Mouse (Mus musculus) spleen, adult 2 months (tissue): ENCODE data around the gene Ddx49. TPM values are rescaled to one million over a fixed set of nuclear protein-coding genes. Genes with fewer than 3 reads are reported as not detected.

ENCODE experiments used
- DNase-seq, 2 experiments: peaks; one replicate each; pipeline versions ENCODE4 v3.0.0 to v3.0.0-alpha.2; 2012 to 2021; ENCODE audit warnings: low spot score in 2 of 2, low read depth in 1 of 2
- H3K27ac ChIP-seq: fragments of 200-500 bp; 2 replicates; pipeline ENCODE4 v1.5.1; 2012; ENCODE audit warnings: low read length, inconsistent platforms; ENCODE audit not compliant: insufficient read depth
- H3K27me3 ChIP-seq: fragments of 200-500 bp; 2 replicates; pipeline ENCODE4 v1.6.1; 2012; ENCODE audit warnings: mild to moderate bottlenecking, moderate library complexity, low read length, inconsistent platforms; ENCODE audit not compliant: control insufficient read depth, insufficient read depth
- H3K36me3 ChIP-seq: fragments of 200-500 bp; 2 replicates; pipeline ENCODE4 v1.6.1; 2012; ENCODE audit warnings: mild to moderate bottlenecking, low read length, inconsistent platforms; ENCODE audit not compliant: control insufficient read depth, insufficient read depth
- H3K4me1 ChIP-seq: fragments of 200-500 bp; 2 replicates; pipeline ENCODE4 v1.6.1; 2011; ENCODE audit warnings: inconsistent platforms; ENCODE audit not compliant: control insufficient read depth, insufficient read depth, insufficient read length
- H3K4me3 ChIP-seq: fragments of 200-500 bp; 2 replicates; pipeline ENCODE4 v1.5.1; 2011; ENCODE audit warnings: mild to moderate bottlenecking, inconsistent platforms; ENCODE audit not compliant: insufficient read depth, insufficient read length; ENCODE audit errors: extremely low read depth
- CTCF ChIP-seq: fragments of 200-500 bp; IDR thresholded peaks from 2 replicates; pipeline ENCODE4 v1.5.1; 2011; ENCODE audit warnings: mild to moderate bottlenecking, inconsistent platforms; ENCODE audit not compliant: insufficient read depth, insufficient read length, insufficient replicate concordance; ENCODE audit errors: extremely low read depth
- POLR2A ChIP-seq: fragments of 200-500 bp; IDR thresholded peaks from 2 replicates; pipeline ENCODE4 v1.6.1; 2011; ENCODE audit warnings: low read depth, low read length, inconsistent platforms
- WGBS: fragments of 180-500 bp; shearing (Covaris S2); methylation state at CpG from one replicate; pipeline ENCODE4 v1.1.7; 2018; 5-methylcytosine and 5-hydroxymethylcytosine counted together
- polyA plus RNA-seq: library from polyadenylated mRNA; depleted of rRNA; stranded (reverse); fragments of >200 nt; gene quantifications from 2 replicates; pipeline ENCODE4 v1.2.3, GENCODE M21; 2012

The Ddx49 gene
- polyA plus RNA-seq, 1 experiment: 37.4 TPM

- Histone ChIP-seq H3K4me1 (peaks cover 5% of the 10 kb centered on the region; the same call in 1 of the 2 replicates), H3K36me3 (0 out of 2 replicates have a peak, but pooled peaks cover 1% of the 10 kb centered on the region), H3K27ac (no peak overlapping the region), H3K27me3 (no peaks in the 10 kb centered on the region), H3K4me3 (no peak overlapping the region)
- no peak for TF ChIP-seq CTCF
- TF ChIP-seq POLR2A: no peak
- 80% methylated on average over 3 of the region's 3 CpGs for WGBS
- DNase-seq: no peak
Observed at GRCm38 (mm10) chr8:70281001-70281400, 21.3 kb downstream of the Ddx49 start.

- 49% methylated on average over 8 of the region's 8 CpGs for WGBS
- H3K27ac ChIP-seq: no peak overlapping the region
- H3K4me1 ChIP-seq: peaks cover 5% of the 10 kb centered on the region; the same call in 1 of the 2 replicates
- H3K27me3 ChIP-seq: no peaks in the 10 kb centered on the region
- no peak overlapping the region for H3K4me3 ChIP-seq
- TF ChIP-seq CTCF (no peak), POLR2A (no peak)
- no peak for DNase-seq
- no peaks in the 10 kb centered on the region for H3K36me3 ChIP-seq
Observed at GRCm38 (mm10) chr8:70279266-70279665, 23.0 kb downstream of the Ddx49 start.

GRCm38 (mm10) chr8:70278175-70278574, 24.1 kb downstream of the Ddx49 start:
- DNase-seq: no peak
- WGBS: 26% methylated on average over 15 of the region's 15 CpGs
- H3K4me1 ChIP-seq: peaks cover 3% of the 10 kb centered on the region; the same call in 1 of the 2 replicates
- no peak overlapping the region for H3K27ac ChIP-seq
- no peak for TF ChIP-seq CTCF
- no peak for TF ChIP-seq POLR2A
- no peaks in the 10 kb centered on the region for H3K36me3 ChIP-seq
- H3K4me3 ChIP-seq: no peak overlapping the region
- H3K27me3 ChIP-seq: no peaks in the 10 kb centered on the region

GRCm38 (mm10) chr8:70276476-70276875, 25.8 kb downstream of the Ddx49 start:
- H3K36me3 ChIP-seq: no peaks in the 10 kb centered on the region
- 62% methylated on average over 3 of the region's 3 CpGs for WGBS
- no peak overlapping the region for H3K4me3 ChIP-seq
- H3K27me3 ChIP-seq: no peaks in the 10 kb centered on the region
- no peak for DNase-seq
- no peak for TF ChIP-seq POLR2A
- no peak for TF ChIP-seq CTCF
- no peak overlapping the region for H3K27ac ChIP-seq
- no peaks in the 10 kb centered on the region for H3K4me1 ChIP-seq

- H3K4me3 ChIP-seq: no peak overlapping the region
- DNase-seq: no peak
- H3K27ac ChIP-seq: no peak overlapping the region
- H3K4me1 ChIP-seq: no peaks in the 10 kb centered on the region
- H3K27me3 ChIP-seq: no peaks in the 10 kb centered on the region
- H3K36me3 ChIP-seq: no peaks in the 10 kb centered on the region
- TF ChIP-seq POLR2A: no peak
- TF ChIP-seq CTCF: no peak
Observed at GRCm38 (mm10) chr8:70274350-70274749, 27.9 kb downstream of the Ddx49 start.

- H3K27ac ChIP-seq: no peak overlapping the region
- H3K27me3 ChIP-seq: no peaks in the 10 kb centered on the region
- no peaks in the 10 kb centered on the region for H3K36me3 ChIP-seq
- TF ChIP-seq POLR2A (no peak), CTCF (no peak)
- H3K4me1 ChIP-seq: no peaks in the 10 kb centered on the region
- no peak for DNase-seq
- 29% methylated on average over 3 of the region's 3 CpGs for WGBS
- no peak overlapping the region for H3K4me3 ChIP-seq
Observed at GRCm38 (mm10) chr8:70272949-70273348, 29.3 kb downstream of the Ddx49 start.

- Histone ChIP-seq H3K4me3 (no peak overlapping the region), H3K27me3 (no peaks in the 10 kb centered on the region), H3K27ac (no peak overlapping the region), H3K36me3 (peaks cover under 1% of the 10 kb centered on the region; the same call in 1 of the 2 replicates), H3K4me1 (no peaks in the 10 kb centered on the region)
- no peak for TF ChIP-seq CTCF
- TF ChIP-seq POLR2A: no peak
- no peak for DNase-seq
- WGBS: 8% methylated on average over 11 of the region's 11 CpGs
Observed at GRCm38 (mm10) chr8:70268799-70269565, 33.3 kb downstream of the Ddx49 start.
